Mouse (Mus musculus): ENCODE measurements at regions not wholly inside any gene's neighbourhood (a gene's known extent, or its start where the extent isn't known, plus 50 kb on each side); places are given as distances from the start of the nearest gene placed in this dataset.

DNA sequence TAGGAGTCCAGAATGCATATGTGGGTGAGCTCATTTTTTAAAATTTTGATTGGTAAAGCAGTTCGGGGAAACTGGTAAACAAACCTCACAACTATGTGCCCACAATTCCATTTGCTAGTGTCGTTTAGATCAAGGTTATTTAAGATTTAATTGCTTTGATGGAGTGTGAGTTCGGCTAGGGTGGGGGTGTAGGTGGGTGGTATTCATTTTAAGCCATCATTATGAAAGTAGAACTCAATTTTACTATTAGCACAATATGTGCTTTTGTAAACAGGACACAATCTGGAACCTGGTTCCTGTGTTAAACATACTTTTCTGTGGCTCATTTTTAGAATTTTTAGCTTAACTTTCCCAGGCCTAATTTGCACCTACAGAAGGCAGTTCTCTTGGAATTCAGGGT, 86.5 kb downstream of the Kcna4 start:
- DNase-seq (ENCODE audit: low spot score in 2 of 2): peak in 1 of 2 experiments; percentile 2
- intact Hi-C loops (cut with DNase I): no loop called here

DNA sequence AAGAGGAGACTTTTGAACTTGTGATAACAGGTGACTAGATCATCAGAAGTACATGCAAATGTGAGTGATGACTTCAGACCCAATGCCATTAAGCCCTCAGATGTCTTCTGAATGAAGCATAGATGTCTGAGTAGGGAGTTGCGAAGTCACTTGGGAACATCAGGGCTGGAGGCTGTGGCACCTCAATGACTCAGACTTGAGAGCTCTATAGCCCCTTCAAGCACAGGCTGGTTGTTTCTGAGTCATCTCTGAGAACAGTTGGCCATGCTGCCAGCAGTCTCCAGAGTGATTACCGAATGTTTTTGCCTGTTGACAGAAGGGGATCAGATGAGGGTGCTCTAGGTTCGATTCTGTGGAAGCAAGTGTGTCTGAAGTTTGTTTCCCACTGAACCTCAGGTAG, 102.4 kb downstream of the Kcna4 start:
- intact Hi-C loops (cut with DNase I): no loop called here
- DNase-seq (ENCODE audit: low spot score in 2 of 2): peak; percentile 4 to 20

GRCm38 (mm10) chr2:107400471-107400870, 110.0 kb downstream of the Kcna4 start:
- intact Hi-C loops (cut with DNase I): no loop called here
- DNase-seq (ENCODE audit: low spot score in 2 of 2): no peak
